Mouse (Mus musculus) myocyte (in vitro differentiated cells): ENCODE results near the gene 2210408I21Rik. TPM values are rescaled to one million over a fixed set of nuclear protein-coding genes. Genes with fewer than 3 reads are reported as not detected.

Source experiments
- H3K27me3 ChIP-seq: one replicate; pipeline ENCODE4 v1.6.1; 2011; ENCODE audit not compliant: control insufficient read depth, insufficient read depth, insufficient read length
- H3K36me3 ChIP-seq: one replicate; pipeline ENCODE4 v1.6.1; 2011; ENCODE audit not compliant: control insufficient read depth, insufficient read depth
- H3K4me2 ChIP-seq: one replicate; pipeline ENCODE4 v1.6.1; 2011; ENCODE audit warnings: low read depth, control low read depth
- H3K4me3 ChIP-seq: one replicate; pipeline ENCODE4 v1.5.1; 2011; ENCODE audit warnings: mild to moderate bottlenecking, control low read depth, moderate library complexity
- H3K79me2 ChIP-seq: one replicate; pipeline ENCODE4 v1.6.1; 2011; ENCODE audit not compliant: control insufficient read depth, insufficient read depth
- H3ac ChIP-seq: one replicate; pipeline ENCODE4 v1.6.1; 2011; ENCODE audit not compliant: control insufficient read depth, insufficient read length
- CEBPB ChIP-seq: IDR thresholded peaks from 2 replicates; pipeline ENCODE4 v1.6.1; 2011; ENCODE audit warnings: mild to moderate bottlenecking, moderate library complexity; ENCODE audit not compliant: poor library complexity, insufficient read depth, severe bottlenecking
- E2F4 ChIP-seq: IDR thresholded peaks from one replicate; pipeline ENCODE4 v1.6.1; 2011; ENCODE audit warnings: mild to moderate bottlenecking, control low read depth, moderate library complexity; ENCODE audit not compliant: insufficient read depth
- MAX ChIP-seq: IDR thresholded peaks from one replicate; pipeline ENCODE4 v1.6.1; 2011; ENCODE audit warnings: low read depth, mild to moderate bottlenecking, control low read depth
- MYOD1 ChIP-seq, 3 experiments: IDR thresholded peaks; one replicate each; pipeline ENCODE4 v1.6.1; 2011; ENCODE audit warnings: control low read depth in 2 of 3, low read depth in 2 of 3, mild to moderate bottlenecking in 2 of 3, moderate library complexity in 1 of 3; ENCODE audit not compliant: insufficient read length in 2 of 3, control insufficient read depth in 1 of 3
- MYOG ChIP-seq, 3 experiments: IDR thresholded peaks; one replicate each; pipeline ENCODE4 v1.6.1; 2011; ENCODE audit warnings: control low read depth in 2 of 3, low read depth in 2 of 3, mild to moderate bottlenecking in 2 of 3; ENCODE audit not compliant: insufficient read length in 2 of 3, control insufficient read depth in 1 of 3, insufficient read depth in 1 of 3
- POLR2A ChIP-seq: IDR thresholded peaks from one replicate; pipeline ENCODE4 v1.6.1; 2011; ENCODE audit warnings: low read depth, mild to moderate bottlenecking, control low read depth, moderate library complexity; ENCODE audit not compliant: insufficient read length
- POLR2AphosphoS2 ChIP-seq: IDR thresholded peaks from one replicate; pipeline ENCODE4 v1.6.1; 2011; ENCODE audit warnings: low read depth, control low read depth; ENCODE audit not compliant: insufficient read length
- REST ChIP-seq: IDR thresholded peaks from one replicate; pipeline ENCODE4 v1.6.1; 2011; ENCODE audit warnings: mild to moderate bottlenecking, control low read depth, moderate library complexity; ENCODE audit not compliant: insufficient read depth, insufficient read length
- SRF ChIP-seq: IDR thresholded peaks from one replicate; pipeline ENCODE4 v1.6.1; 2011; ENCODE audit warnings: low read depth; ENCODE audit not compliant: control insufficient read depth, insufficient read length
- TCF12 ChIP-seq: IDR thresholded peaks from one replicate; pipeline ENCODE4 v1.6.1; 2011; ENCODE audit warnings: mild to moderate bottlenecking, control low read depth; ENCODE audit not compliant: poor library complexity, insufficient read depth, severe bottlenecking
- TCF3 ChIP-seq: IDR thresholded peaks from one replicate; pipeline ENCODE4 v1.6.1; 2011; ENCODE audit warnings: low read depth, control low read depth; ENCODE audit not compliant: insufficient read length
- USF1 ChIP-seq: IDR thresholded peaks from one replicate; pipeline ENCODE4 v1.6.1; 2011; ENCODE audit warnings: low read depth, mild to moderate bottlenecking, control low read depth, moderate library complexity
- polyA plus RNA-seq: library from polyadenylated mRNA; unstranded; fragments of >200 nt; fragmentation: generic; extraction: Trizol; gene quantifications from one replicate; pipeline ENCODE4 v1.2.1, GENCODE M21; 2012; ENCODE audit warnings: missing spikeins

Gene 2210408I21Rik
- polyA plus RNA-seq, 1 experiment, result 1.7 TPM

- TF ChIP-seq E2F4, result no peak
- TF ChIP-seq USF1, result no peak
- TF ChIP-seq SRF, result no peak
- TF ChIP-seq MAX, result no peak
- no peak for TF ChIP-seq MYOD1 (IDR thresholded peaks at IDR 0.05; ENCODE audit: control insufficient read depth in 1 of 3, insufficient read length in 2 of 3, low read depth in 2 of 3)
- no peak for TF ChIP-seq POLR2A
- TF ChIP-seq CEBPB, result no peak
- no peak for TF ChIP-seq REST
- no peak for TF ChIP-seq POLR2AphosphoS2
- TF ChIP-seq TCF12, result no peak
- TF ChIP-seq MYOG (IDR thresholded peaks at IDR 0.05; ENCODE audit: control insufficient read depth in 1 of 3, insufficient read depth in 1 of 3, insufficient read length in 2 of 3, low read depth in 2 of 3), result no peak
- no peak for TF ChIP-seq TCF3
- H3K4me2 ChIP-seq, result no peak overlapping the region
- H3K4me3 ChIP-seq, result no peak overlapping the region
- H3K27me3 ChIP-seq, result no peaks in the 10 kb centered on the region
- no peaks in the 10 kb centered on the region for H3K36me3 ChIP-seq
- no peaks in the 10 kb centered on the region for H3K79me2 ChIP-seq
- no peak overlapping the region for H3ac ChIP-seq
Observed at GRCm38 (mm10) chr13:77275172-77275747, 139.9 kb downstream of the 2210408I21Rik start.

DNA sequence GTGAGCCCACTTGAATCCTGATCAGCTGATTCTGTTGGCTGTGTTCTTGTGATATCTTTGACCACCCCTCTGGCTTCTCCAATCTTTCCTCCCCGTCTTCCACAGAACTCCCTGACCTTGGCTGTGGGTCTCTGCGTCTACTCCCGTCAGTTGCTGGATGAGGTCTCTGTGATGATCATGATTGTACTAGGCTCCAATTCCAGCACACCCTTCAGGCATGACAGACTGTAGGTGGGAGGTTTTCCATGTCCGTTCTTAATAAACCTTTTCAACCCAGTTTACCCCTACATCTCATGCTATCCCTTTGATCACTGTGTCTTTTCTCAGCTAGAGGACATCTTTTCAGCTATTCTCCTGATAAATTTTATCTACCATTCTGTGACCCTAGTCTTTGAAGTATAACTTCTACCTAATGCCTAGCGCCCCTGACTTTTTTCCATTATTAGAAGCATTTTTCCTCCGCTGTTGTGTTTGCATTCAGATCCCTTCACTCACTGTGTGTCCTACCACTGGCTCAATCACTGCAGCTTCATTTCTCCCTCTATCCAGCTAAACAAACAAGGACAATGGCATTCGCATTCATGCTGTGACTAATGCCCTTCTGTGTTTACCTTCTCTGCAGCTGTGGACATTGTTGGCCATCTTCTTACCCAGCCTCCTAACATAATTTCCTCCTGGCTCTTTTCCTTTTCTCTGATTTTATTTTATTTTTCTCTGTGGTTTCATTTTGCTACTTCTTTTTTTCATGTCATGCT, 143.5 kb downstream of the 2210408I21Rik start:
- Histone ChIP-seq H3K4me2 (no peak overlapping the region), H3K79me2 (no peaks in the 10 kb centered on the region), H3K27me3 (no peaks in the 10 kb centered on the region), H3ac (no peak overlapping the region), H3K4me3 (no peak overlapping the region), H3K36me3 (no peaks in the 10 kb centered on the region)
- TF ChIP-seq SRF (no peak), MAX (no peak), USF1 (no peak), E2F4 (no peak), CEBPB (no peak), POLR2AphosphoS2 (no peak), TCF3 (no peak), TCF12 (no peak), MYOG (IDR thresholded peaks at IDR 0.05; ENCODE audit: control insufficient read depth in 1 of 3, insufficient read depth in 1 of 3, insufficient read length in 2 of 3, low read depth in 2 of 3) (no peak), REST (no peak), POLR2A (no peak), MYOD1 (IDR thresholded peaks at IDR 0.05; ENCODE audit: control insufficient read depth in 1 of 3, insufficient read length in 2 of 3, low read depth in 2 of 3) (no peak)

DNA sequence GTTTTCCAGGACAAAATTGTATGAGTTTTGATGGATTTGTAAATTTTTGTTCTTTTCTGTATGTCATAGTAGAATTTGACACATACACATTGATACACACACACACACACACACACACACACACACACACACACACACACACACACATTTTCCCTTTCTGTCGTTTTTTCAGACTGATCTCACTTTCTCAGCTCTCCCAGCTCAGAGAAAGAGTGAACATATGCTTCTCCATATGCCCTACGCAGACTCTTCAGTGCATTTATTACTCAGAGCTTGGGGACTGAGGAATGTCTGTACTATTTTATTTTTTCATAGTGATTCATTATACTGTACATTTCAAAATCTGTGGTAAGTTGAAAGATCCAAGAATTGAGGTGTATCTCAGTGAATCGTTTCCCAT, 160.2 kb downstream of the 2210408I21Rik start:
- Histone ChIP-seq H3ac (no peak overlapping the region), H3K36me3 (no peaks in the 10 kb centered on the region), H3K4me2 (no peak overlapping the region), H3K79me2 (no peaks in the 10 kb centered on the region), H3K4me3 (no peak overlapping the region), H3K27me3 (no peaks in the 10 kb centered on the region)
- TF ChIP-seq E2F4 (no peak), REST (no peak), SRF (no peak), CEBPB (no peak), POLR2A (no peak), TCF12 (no peak), POLR2AphosphoS2 (no peak), MYOG (IDR thresholded peaks at IDR 0.05; ENCODE audit: control insufficient read depth in 1 of 3, insufficient read depth in 1 of 3, insufficient read length in 2 of 3, low read depth in 2 of 3) (no peak)

- H3K79me2 ChIP-seq, result no peaks in the 10 kb centered on the region
- no peak overlapping the region for H3K4me2 ChIP-seq
- no peaks in the 10 kb centered on the region for H3K27me3 ChIP-seq
- no peaks in the 10 kb centered on the region for H3K36me3 ChIP-seq
- no peak overlapping the region for H3ac ChIP-seq
- TF ChIP-seq POLR2A, result no peak
- no peak for TF ChIP-seq TCF3
- H3K4me3 ChIP-seq, result no peak overlapping the region
Observed at GRCm38 (mm10) chr13:77324101-77324500, 188.8 kb downstream of the 2210408I21Rik start.

GRCm38 (mm10) chr13:77326174-77326959, 191.0 kb downstream of the 2210408I21Rik start:
- Histone ChIP-seq H3K27me3 (no peaks in the 10 kb centered on the region), H3ac (no peak overlapping the region), H3K4me2 (no peak overlapping the region), H3K36me3 (no peaks in the 10 kb centered on the region), H3K4me3 (no peak overlapping the region), H3K79me2 (no peaks in the 10 kb centered on the region)
- no peak for TF ChIP-seq E2F4
